Mouse (Mus musculus): ENCODE data around the gene Lpp.

The Lpp gene

DNA sequence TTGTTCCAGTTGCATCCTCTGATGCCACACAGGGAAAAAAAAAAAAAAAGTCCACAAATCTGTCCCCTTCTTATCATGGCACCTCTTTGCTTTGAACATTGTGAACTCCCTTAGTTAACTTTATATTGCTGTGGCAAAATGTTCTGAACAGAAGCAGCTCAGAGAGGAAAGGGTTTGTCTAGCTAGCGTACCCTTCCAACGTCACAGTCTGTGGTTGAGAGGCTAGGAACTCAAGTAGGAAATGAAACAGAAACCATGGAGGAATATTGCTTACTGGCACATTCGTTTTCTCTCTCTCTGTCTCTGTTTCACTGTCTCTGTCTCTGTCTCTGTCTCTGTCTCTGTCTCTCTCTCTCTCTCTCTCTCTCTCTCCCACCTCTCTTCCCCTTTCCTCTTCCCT is 631.3 kb downstream of the Lpp start:
- no peak for DNase-seq

DNA sequence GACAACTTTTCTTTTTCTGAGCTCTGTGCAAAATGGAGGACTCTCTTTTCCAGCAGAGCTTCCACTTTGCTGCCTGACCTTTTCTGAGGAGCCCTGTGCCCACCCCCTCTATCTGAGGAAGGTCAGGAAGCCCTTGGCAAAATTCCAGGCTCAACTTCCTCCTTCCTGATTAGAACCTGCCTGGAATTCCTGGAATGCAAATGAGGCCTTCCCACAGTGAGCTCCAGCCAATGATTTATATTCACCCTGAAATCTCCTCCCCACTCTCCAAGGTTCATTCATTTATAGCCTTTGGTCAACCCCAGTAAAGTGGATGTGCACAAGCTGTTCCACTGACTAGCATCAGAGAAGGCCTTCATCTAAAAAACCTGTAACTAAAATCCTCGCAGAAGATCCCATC is 632.9 kb downstream of the Lpp start:
- no peak for DNase-seq

DNA sequence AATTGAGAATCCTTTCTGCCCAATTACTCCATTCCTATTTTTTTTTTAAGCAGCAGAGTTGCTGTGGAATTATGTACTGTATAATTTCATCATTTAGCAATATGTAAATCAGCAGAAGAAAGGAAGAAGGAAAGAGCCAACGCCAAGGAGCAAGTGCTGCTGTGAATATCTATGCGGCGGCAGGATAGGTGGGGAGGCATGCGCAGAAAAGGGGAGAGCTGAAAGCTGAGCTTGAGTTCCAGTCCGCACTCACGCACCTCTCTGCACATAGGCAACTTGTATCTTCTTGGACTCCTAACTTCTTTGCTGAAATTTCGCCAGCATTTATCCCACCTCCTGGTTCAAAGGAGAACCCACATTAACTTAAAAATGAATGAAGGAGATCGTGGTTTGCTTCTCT is 636.2 kb downstream of the Lpp start:
- DNase-seq = no peak

DNA sequence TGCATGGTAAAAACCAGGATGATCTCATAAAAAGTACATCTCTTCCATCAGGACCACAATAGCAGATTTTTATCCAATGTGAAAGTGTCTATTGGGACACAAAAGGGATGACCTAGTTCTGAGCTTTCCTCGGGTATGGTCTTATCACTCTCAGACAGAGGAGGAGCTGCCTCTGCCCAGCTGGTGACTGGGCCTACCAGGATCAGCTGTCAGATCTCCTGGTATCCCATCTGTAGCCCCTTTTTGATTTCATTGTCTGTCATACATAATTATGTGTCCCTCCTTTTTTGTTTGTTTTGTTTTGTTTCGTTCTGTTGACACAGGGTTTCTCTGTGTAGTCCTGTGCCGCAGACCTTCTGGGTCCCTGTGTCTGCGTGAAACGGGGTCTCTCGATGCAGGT is 644.1 kb downstream of the Lpp start:
- no peak for DNase-seq

DNA sequence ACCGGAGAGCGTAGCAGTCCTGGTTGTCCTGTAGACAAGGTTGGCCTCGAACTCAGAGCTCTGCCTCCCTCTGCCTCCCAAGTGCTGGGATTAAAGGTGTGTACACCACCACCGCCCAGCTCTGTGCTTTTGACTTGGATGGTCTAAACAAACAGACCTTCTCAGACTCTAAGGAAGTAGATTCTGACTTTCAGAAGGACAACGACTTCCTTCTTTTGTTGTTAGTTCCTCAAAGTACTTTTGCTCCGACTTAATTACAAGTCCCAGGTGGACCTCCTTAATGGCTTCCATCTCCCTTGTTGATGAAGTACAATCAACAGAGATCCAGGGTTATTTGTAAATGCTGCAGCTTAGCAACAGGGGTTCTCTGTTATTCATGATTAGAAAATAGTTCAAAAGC is 645.2 kb downstream of the Lpp start:
- no peak for DNase-seq

DNA sequence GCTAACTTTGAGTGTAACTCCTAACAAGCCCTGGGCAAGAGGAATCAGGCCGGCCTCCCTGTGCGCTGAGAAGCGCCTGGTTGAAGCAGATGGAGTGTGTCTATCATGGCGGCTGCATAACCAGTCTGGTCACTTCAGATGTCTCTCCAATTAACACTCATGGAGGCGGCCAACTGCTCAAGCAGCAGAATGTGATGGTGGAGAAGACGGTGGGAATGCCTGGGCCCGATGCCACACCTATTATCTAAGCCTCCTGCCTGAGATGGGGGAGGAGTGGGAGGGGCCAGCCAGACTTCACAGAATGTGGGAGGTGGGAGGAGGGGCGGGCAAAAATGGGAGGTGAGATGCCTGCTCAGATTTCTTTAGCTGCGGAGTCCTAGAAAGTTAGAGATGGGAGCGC is 646.6 kb downstream of the Lpp start:
- DNase-seq = no peak

DNA sequence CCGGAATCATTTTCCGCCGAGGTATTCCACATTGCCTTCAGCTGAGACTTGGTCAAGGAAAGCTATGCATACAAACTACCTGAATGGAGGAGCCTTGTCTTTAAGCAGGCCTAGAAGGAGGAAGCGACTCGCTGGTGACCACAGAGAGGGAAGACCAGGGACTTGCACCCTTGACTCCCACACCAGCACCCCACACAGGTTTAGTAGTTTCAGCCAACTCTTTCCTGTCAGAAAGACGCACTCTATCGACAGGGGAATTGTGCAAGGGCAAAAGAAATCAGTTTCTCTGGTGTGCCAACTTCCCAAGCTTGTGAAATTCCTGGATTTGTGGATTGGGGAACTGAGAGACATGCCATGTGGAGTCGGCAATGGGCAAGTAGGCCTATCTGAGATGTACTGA is 647.9 kb downstream of the Lpp start:
- peak; percentile 19 for DNase-seq

DNA sequence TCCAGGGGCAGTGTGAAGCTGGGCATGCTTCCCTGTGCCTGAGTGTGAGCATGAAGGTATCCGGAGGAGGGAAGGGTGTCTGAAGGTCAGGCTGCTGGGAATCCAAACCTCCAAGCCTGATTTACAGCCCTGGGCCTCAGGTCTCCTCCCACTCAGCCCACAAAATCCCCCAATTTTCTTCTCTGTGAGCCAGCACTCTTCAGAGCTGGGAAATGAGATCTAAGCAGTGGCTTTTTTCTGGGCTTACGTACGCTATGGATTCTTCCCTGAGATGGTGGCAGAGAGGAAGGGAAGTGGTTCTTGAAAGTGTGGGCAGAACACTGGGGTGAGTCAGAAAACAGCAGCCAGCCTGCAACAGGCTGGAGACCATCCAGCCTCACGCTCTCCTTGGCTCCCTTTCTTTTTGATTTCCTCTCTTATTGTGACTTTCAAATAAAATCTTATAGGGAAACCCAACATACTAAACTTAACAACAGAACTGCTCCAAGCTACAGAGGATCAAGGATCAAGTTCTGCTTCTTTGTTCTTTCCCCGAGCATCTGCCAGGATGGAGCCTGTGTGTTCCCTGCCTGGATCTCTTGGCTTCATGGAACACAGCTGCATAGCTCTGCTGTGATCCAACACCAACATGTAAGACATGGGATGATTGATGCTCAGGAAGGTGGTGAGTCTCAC is 648.7 kb downstream of the Lpp start:
- DNase-seq = peak; percentile 24

Measured in lung, postnatal 14 days (tissue).